Mouse (Mus musculus): ENCODE data around the gene Prkcd. TPM values are rescaled to one million over a fixed set of nuclear protein-coding genes. Genes with fewer than 3 reads are reported as not detected.

Gene Prkcd
- polyA plus RNA-seq, 1 experiment from 2014 or later = 46.5 TPM

- no peak overlapping the region for H3K4me3 ChIP-seq (ENCODE audit: low read depth, low read length)
- H3K36me3 ChIP-seq (ENCODE audit: control insufficient read depth, insufficient read depth, low read length) = peaks cover 35% of the 10 kb centered on the region
- H3K9me3 ChIP-seq (ENCODE audit: control insufficient read depth, low read length) = no peaks in the 10 kb centered on the region
- DNase-seq (ENCODE audit: low spot score) (no peak), ATAC-seq (replicated peaks; ENCODE audit: low FRiP score, low TSS enrichment, low read depth) (no peak)
- 92% methylated on average over 6 of the region's 6 CpGs for WGBS
- no peaks in the 10 kb centered on the region for H3K27me3 ChIP-seq (replicated peaks; ENCODE audit: control insufficient read depth, insufficient read depth, low read length)
- no peak overlapping the region for H3K9ac ChIP-seq (ENCODE audit: low read length)
- no peaks in the 10 kb centered on the region for H3K4me1 ChIP-seq (replicated peaks; ENCODE audit: control insufficient read depth, insufficient read depth, low read length)
- H3K4me2 ChIP-seq (ENCODE audit: low read length) = no peak overlapping the region
- no peak overlapping the region for H3K27ac ChIP-seq (ENCODE audit: low read depth)
These were observed 17.8 kb downstream of the Prkcd start for GRCm38 (mm10) chr14:30608176-30608575.

DNA sequence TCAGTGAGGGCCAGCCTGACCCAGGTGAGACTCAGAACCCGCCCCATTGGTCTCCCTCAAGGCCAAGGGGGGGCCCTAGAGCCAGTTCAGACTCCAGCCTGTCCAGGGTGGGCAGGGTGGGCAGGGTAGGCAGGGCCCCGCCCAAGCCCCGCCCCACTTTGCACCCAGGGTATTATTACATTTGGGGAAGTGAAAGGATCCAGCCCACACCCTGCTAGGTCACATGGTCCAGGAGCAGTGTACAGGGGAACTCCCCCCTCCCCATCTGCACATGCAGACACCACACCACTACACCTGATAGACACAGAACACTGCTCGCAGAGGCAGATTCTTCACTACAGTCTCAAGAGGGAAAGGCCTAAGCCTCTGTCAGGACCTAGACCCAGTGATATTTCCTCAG, 18.3 kb downstream of the Prkcd start:
- no peak overlapping the region for H3K4me3 ChIP-seq (ENCODE audit: low read depth, low read length)
- peaks cover 37% of the 10 kb centered on the region for H3K36me3 ChIP-seq (ENCODE audit: control insufficient read depth, insufficient read depth, low read length)
- 71% methylated on average over 4 of the region's 4 CpGs for WGBS
- H3K9me3 ChIP-seq (ENCODE audit: control insufficient read depth, low read length) = no peaks in the 10 kb centered on the region
- DNase-seq (ENCODE audit: low spot score) = no peak
- no peaks in the 10 kb centered on the region for H3K4me1 ChIP-seq (replicated peaks; ENCODE audit: control insufficient read depth, insufficient read depth, low read length)
- no peak overlapping the region for H3K9ac ChIP-seq (ENCODE audit: low read length)
- H3K27me3 ChIP-seq (replicated peaks; ENCODE audit: control insufficient read depth, insufficient read depth, low read length) = no peaks in the 10 kb centered on the region
- no peak overlapping the region for H3K4me2 ChIP-seq (ENCODE audit: low read length)
- ATAC-seq (replicated peaks; ENCODE audit: low FRiP score, low TSS enrichment, low read depth) = no peak
- H3K27ac ChIP-seq (ENCODE audit: low read depth) = no peak overlapping the region

GRCm38 (mm10) chr14:30606817-30607216, 19.2 kb downstream of the Prkcd start:
- ATAC-seq (replicated peaks; ENCODE audit: low FRiP score, low TSS enrichment, low read depth) (no peak), DNase-seq (ENCODE audit: low spot score) (no peak)
- no peaks in the 10 kb centered on the region for H3K9me3 ChIP-seq (ENCODE audit: control insufficient read depth, low read length)
- H3K4me2 ChIP-seq (ENCODE audit: low read length) = no peak overlapping the region
- H3K4me1 ChIP-seq (replicated peaks; ENCODE audit: control insufficient read depth, insufficient read depth, low read length) = no peaks in the 10 kb centered on the region
- H3K27ac ChIP-seq (ENCODE audit: low read depth) = no peak overlapping the region
- no peak overlapping the region for H3K9ac ChIP-seq (ENCODE audit: low read length)
- WGBS = 91% methylated on average over 5 of the region's 5 CpGs
- peaks cover 46% of the 10 kb centered on the region for H3K36me3 ChIP-seq (ENCODE audit: control insufficient read depth, insufficient read depth, low read length)
- no peaks in the 10 kb centered on the region for H3K27me3 ChIP-seq (replicated peaks; ENCODE audit: control insufficient read depth, insufficient read depth, low read length)
- H3K4me3 ChIP-seq (ENCODE audit: low read depth, low read length) = no peak overlapping the region

DNA sequence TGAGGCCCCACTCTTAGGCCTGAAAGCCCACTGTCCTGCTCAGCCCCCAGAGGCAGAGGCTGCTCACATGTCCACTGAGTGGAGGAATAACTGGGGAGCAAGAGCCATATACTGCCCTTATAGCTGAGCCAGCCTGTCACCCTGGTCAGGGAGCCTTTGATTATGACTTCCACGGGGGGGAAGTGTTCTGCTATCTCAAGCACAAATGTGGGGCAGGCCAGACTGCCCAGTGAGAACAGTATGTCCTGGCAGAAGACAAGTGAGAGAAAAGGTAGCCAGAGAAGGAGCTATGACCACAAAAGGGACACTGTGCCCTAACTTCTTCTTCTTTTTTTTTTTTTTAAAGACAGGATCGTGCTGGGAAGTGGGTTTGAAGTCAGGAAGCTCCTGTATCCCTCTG, 28.9 kb downstream of the Prkcd start:
- H3K9ac ChIP-seq (ENCODE audit: low read length) = no peak overlapping the region
- H3K4me1 ChIP-seq (replicated peaks; ENCODE audit: control insufficient read depth, insufficient read depth, low read length) = peaks cover 14% of the 10 kb centered on the region
- WGBS = 77% methylated on average over 2 of the region's 2 CpGs
- ATAC-seq (replicated peaks; ENCODE audit: low FRiP score, low TSS enrichment, low read depth) (no peak), DNase-seq (ENCODE audit: low spot score) (no peak)
- no peaks in the 10 kb centered on the region for H3K9me3 ChIP-seq (ENCODE audit: control insufficient read depth, low read length)
- no peak overlapping the region for H3K27ac ChIP-seq (ENCODE audit: low read depth)
- no peak overlapping the region for H3K4me2 ChIP-seq (ENCODE audit: low read length)
- peaks cover 57% of the 10 kb centered on the region for H3K36me3 ChIP-seq (ENCODE audit: control insufficient read depth, insufficient read depth, low read length)
- H3K27me3 ChIP-seq (replicated peaks; ENCODE audit: control insufficient read depth, insufficient read depth, low read length) = no peaks in the 10 kb centered on the region
- no peak overlapping the region for H3K4me3 ChIP-seq (ENCODE audit: low read depth, low read length)

DNA sequence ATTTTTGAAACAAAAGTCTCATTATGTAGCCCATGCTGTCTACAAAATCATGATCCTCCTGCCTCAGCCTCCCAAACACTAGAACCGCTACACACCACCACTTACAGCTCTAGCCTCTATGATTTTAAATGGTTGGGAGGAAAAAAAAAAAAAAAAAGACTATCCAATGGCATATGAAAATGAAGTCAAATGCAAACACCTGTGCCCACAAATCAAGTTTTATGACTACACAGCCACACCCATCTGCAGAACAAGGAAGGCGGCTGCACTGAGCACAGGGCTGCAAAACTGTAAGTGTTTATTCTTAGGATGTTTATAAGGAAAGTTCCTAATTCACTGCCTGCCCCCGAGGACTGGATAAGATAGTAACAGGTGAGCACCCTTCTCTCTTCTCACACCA, 29.6 kb downstream of the Prkcd start:
- peaks cover 51% of the 10 kb centered on the region for H3K36me3 ChIP-seq (ENCODE audit: control insufficient read depth, insufficient read depth, low read length)
- DNase-seq (ENCODE audit: low spot score) (no peak), ATAC-seq (replicated peaks; ENCODE audit: low FRiP score, low TSS enrichment, low read depth) (no peak)
- no peaks in the 10 kb centered on the region for H3K9me3 ChIP-seq (ENCODE audit: control insufficient read depth, low read length)
- no peaks in the 10 kb centered on the region for H3K27me3 ChIP-seq (replicated peaks; ENCODE audit: control insufficient read depth, insufficient read depth, low read length)
- H3K27ac ChIP-seq (ENCODE audit: low read depth) = no peak overlapping the region
- H3K4me3 ChIP-seq (ENCODE audit: low read depth, low read length) = no peak overlapping the region
- WGBS = 54% methylated on average over 3 of the region's 3 CpGs
- no peak overlapping the region for H3K9ac ChIP-seq (ENCODE audit: low read length)
- no peak overlapping the region for H3K4me2 ChIP-seq (ENCODE audit: low read length)
- H3K4me1 ChIP-seq (replicated peaks; ENCODE audit: control insufficient read depth, insufficient read depth, low read length) = peaks cover 14% of the 10 kb centered on the region

GRCm38 (mm10) chr14:30595576-30596313, 30.3 kb downstream of the Prkcd start:
- 86% methylated on average over 8 of the region's 8 CpGs for WGBS
- H3K9me3 ChIP-seq (ENCODE audit: control insufficient read depth, low read length) = no peaks in the 10 kb centered on the region
- ATAC-seq (replicated peaks; ENCODE audit: low FRiP score, low TSS enrichment, low read depth) = no peak

GRCm38 (mm10) chr14:30594092-30594695, 31.8 kb downstream of the Prkcd start:
- H3K4me3 ChIP-seq (ENCODE audit: low read depth, low read length) = no peak overlapping the region
- peaks cover 14% of the 10 kb centered on the region for H3K4me1 ChIP-seq (replicated peaks; ENCODE audit: control insufficient read depth, insufficient read depth, low read length)
- H3K4me2 ChIP-seq (ENCODE audit: low read length) = 0 out of 2 replicates have a peak overlapping the region, but pooled peaks have one; percentile 0
- peak overlapping the region; percentile 55; the same call in 1 of the 2 replicates for H3K27ac ChIP-seq (ENCODE audit: low read depth)
- ATAC-seq (replicated peaks; ENCODE audit: low FRiP score, low TSS enrichment, low read depth) = peak; percentile 77; the same call in 1 of the 2 replicates
- WGBS = 44% methylated on average over 7 of the region's 7 CpGs
- H3K36me3 ChIP-seq (ENCODE audit: control insufficient read depth, insufficient read depth, low read length) = peaks cover 31% of the 10 kb centered on the region
- DNase-seq (ENCODE audit: low spot score) = no peak
- no peaks in the 10 kb centered on the region for H3K9me3 ChIP-seq (ENCODE audit: control insufficient read depth, low read length)
- H3K9ac ChIP-seq (ENCODE audit: low read length) = no peak overlapping the region
- H3K27me3 ChIP-seq (replicated peaks; ENCODE audit: control insufficient read depth, insufficient read depth, low read length) = no peaks in the 10 kb centered on the region

More at GRCm38 (mm10) chr14:30595576-30596313, 30.3 kb downstream of the Prkcd start:
- no peaks in the 10 kb centered on the region for H3K27me3 ChIP-seq (replicated peaks; ENCODE audit: control insufficient read depth, insufficient read depth, low read length)
- DNase-seq (ENCODE audit: low spot score) = no peak
- H3K4me1 ChIP-seq (replicated peaks; ENCODE audit: control insufficient read depth, insufficient read depth, low read length) = peaks cover 14% of the 10 kb centered on the region
- H3K36me3 ChIP-seq (ENCODE audit: control insufficient read depth, insufficient read depth, low read length) = peaks cover 44% of the 10 kb centered on the region
- no peak overlapping the region for H3K9ac ChIP-seq (ENCODE audit: low read length)
- no peak overlapping the region for H3K4me2 ChIP-seq (ENCODE audit: low read length)
- no peak overlapping the region for H3K4me3 ChIP-seq (ENCODE audit: low read depth, low read length)
- no peak overlapping the region for H3K27ac ChIP-seq (ENCODE audit: low read depth)

DNA sequence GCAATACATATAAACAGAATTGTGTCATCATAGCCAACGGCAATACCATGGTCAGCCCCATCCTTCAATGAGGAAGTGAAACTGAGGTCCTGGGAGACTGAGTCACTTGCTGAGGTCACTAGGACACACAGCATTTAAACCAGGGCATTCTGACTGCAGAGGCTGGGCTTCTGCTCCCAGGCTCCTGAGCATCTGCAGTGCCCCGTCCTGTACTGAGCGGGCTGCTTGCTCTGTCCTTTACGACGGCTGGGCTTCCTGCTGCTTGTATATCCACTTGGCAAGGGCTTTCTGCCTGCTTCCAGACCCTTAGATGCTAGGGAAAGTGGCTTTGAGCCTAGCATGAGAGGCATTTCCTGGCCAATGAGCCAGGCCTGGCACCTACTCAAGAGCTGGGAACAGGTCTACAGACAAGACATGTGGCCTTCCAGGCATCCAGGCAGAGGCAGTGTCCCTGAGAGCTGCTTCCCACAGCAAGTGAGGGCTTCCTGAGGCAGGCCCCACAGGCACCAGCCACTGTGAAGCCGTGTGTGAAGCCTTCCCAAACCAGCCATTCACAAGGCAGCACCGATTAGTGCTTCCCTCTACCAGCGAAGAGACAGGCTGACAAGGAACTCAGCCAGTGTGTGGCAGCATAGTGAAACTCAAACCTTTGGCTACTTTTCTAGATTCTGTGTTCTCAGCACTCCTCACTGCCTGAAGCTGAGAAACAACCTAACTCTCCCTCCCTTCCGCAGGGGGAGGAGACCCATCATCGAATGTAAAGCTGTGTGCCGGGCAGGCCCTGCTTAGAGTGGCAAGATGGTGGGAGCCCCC, 32.5 kb downstream of the Prkcd start:
- H3K4me3 ChIP-seq (ENCODE audit: low read depth, low read length) = no peak overlapping the region
- H3K9ac ChIP-seq (ENCODE audit: low read length) = no peak overlapping the region
- H3K27me3 ChIP-seq (replicated peaks; ENCODE audit: control insufficient read depth, insufficient read depth, low read length) = no peaks in the 10 kb centered on the region
- 39% methylated on average over 11 of the region's 11 CpGs for whole genome bisulfite sequencing
- peaks cover 24% of the 10 kb centered on the region for H3K36me3 ChIP-seq (ENCODE audit: control insufficient read depth, insufficient read depth, low read length)
- peak overlapping the region; percentile 55; the same call in 1 of the 2 replicates for H3K27ac ChIP-seq (ENCODE audit: low read depth)
- no peak overlapping the region; the same call in 1 of the 2 replicates for H3K4me2 ChIP-seq (ENCODE audit: low read length)
- peaks cover 14% of the 10 kb centered on the region for H3K4me1 ChIP-seq (replicated peaks; ENCODE audit: control insufficient read depth, insufficient read depth, low read length)
- DNase-seq (ENCODE audit: low spot score) (no peak), ATAC-seq (replicated peaks; ENCODE audit: low FRiP score, low TSS enrichment, low read depth) (0 out of 2 replicates have a peak, but pooled peaks have one; percentile 18)
- H3K9me3 ChIP-seq (ENCODE audit: control insufficient read depth, low read length) = no peaks in the 10 kb centered on the region

Measured in intestine, embryonic 14.5 days (tissue).